Mouse (Mus musculus): Measurements from ENCODE around the gene Gm19668. TPM values are rescaled to one million over a fixed set of nuclear protein-coding genes. Genes with fewer than 3 reads are reported as not detected.
"Not testable (repeated sequence)": the region's sequence is repeated elsewhere in the genome, so short reads cannot be mapped to it uniquely, and the experiment has no call there.

Gm19668 gene
- polyA plus RNA-seq, 1 experiment from 2014 or later: not detected

- H3K4me3 ChIP-seq (ENCODE audit: low read length); H3K36me3 ChIP-seq (ENCODE audit: control insufficient read depth, insufficient read depth, low read length); H3K9me3 ChIP-seq (ENCODE audit: control insufficient read depth, low read length); H3K27me3 ChIP-seq (ENCODE audit: control insufficient read depth, insufficient read depth, low read depth, low read length); H3K27ac ChIP-seq (ENCODE audit: low read length); ATAC-seq (ENCODE audit: low read depth); H3K9ac ChIP-seq (ENCODE audit: low read length); H3K4me2 ChIP-seq (ENCODE audit: low read depth, low read length); H3K4me1 ChIP-seq (replicated peaks; ENCODE audit: control insufficient read depth, insufficient read depth, low read length): not testable (repeated sequence)
- 100% methylated on average over 1 of the region's 3 CpGs for WGBS
Measured at GRCm38 (mm10) chr10:77783396-77783795, 15.5 kb downstream of the Gm19668 start.

DNA sequence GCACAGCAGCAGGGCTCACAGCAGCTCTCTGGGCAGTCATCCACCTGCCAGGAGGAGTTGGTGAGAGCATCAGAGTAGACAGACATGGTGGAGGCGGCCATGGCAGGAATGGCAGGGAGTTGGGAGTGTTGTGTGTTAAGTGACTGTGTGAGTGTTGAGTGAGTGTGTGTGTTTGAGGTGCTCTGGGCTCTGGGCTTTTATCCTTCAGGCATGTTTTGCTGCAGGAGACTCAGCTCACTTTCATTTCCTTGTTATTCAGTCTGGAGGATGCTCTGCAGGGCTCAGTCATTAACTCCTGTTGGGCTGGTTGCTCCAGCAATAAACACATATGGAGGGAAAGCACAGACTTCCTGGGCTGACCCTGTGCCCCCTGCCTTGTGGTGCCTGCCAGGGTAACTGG lies 16.5 kb downstream of the Gm19668 start, which contains the start of gene Gm3250:
TSS of gene Gm3250 (minus strand) at position 101 of the 400 bp plus-strand sequence.
- H3K27ac ChIP-seq (ENCODE audit: low read length); H3K27me3 ChIP-seq (ENCODE audit: control insufficient read depth, insufficient read depth, low read depth, low read length); H3K4me1 ChIP-seq (replicated peaks; ENCODE audit: control insufficient read depth, insufficient read depth, low read length); H3K9me3 ChIP-seq (ENCODE audit: control insufficient read depth, low read length); ATAC-seq (ENCODE audit: low read depth); H3K9ac ChIP-seq (ENCODE audit: low read length); H3K36me3 ChIP-seq (ENCODE audit: control insufficient read depth, insufficient read depth, low read length); H3K4me3 ChIP-seq (ENCODE audit: low read length); H3K4me2 ChIP-seq (ENCODE audit: low read depth, low read length): not testable (repeated sequence)
- 29% methylated on average over 1 of the region's 1 CpGs for WGBS

DNA sequence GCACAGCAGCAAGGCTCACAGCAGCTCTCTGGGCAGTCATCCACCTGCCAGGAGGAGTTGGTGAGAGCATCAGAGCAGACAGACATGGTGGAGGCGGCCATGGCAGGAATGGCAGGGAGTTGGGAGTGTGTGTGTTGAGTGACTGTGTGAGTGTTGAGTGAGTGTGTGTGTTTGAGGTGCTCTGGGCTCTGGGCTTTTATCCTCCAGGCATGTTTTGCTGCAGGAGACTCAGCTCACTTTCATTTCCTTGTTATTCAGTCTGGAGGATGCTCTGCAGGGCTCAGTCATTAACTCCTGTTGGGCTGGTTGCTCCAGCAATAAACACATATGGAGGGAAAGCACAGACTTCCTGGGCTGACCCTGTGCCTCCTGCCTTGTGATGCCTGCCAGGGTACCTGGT lies 22.1 kb downstream of the Gm19668 start, which contains the start of gene Gm7138:
TSS of gene Gm7138 (minus strand) at position 101 of the 400 bp plus-strand sequence.
- H3K36me3 ChIP-seq (ENCODE audit: control insufficient read depth, insufficient read depth, low read length); H3K4me3 ChIP-seq (ENCODE audit: low read length); H3K27ac ChIP-seq (ENCODE audit: low read length); H3K9ac ChIP-seq (ENCODE audit: low read length); H3K4me1 ChIP-seq (replicated peaks; ENCODE audit: control insufficient read depth, insufficient read depth, low read length); ATAC-seq (ENCODE audit: low read depth); H3K9me3 ChIP-seq (ENCODE audit: control insufficient read depth, low read length); H3K27me3 ChIP-seq (ENCODE audit: control insufficient read depth, insufficient read depth, low read depth, low read length); H3K4me2 ChIP-seq (ENCODE audit: low read depth, low read length): not testable (repeated sequence)
- 56% methylated on average over 1 of the region's 1 CpGs for WGBS

DNA sequence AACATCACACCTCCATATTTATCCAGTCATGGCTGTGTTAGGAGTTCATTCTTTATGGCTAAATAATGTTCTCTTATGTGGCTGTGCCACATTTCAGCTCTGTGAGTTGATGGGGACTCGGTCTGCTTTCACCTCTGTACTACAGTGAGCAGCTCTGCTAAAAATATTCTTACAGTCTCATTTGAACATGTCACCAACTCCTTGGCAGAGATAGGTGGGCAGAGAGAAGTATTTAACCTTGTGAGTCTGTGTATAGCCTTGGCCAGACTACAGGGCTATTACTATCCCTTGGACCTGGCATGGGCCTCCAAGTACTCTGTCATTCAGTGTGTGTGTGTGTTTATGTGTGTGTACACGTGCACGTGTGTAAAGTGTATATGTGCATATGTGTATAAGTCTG lies 26.8 kb downstream of the Gm19668 start:
- H3K27ac ChIP-seq (ENCODE audit: low read length); ATAC-seq (ENCODE audit: low read depth); H3K4me3 ChIP-seq (ENCODE audit: low read length); H3K4me2 ChIP-seq (ENCODE audit: low read depth, low read length); H3K9me3 ChIP-seq (ENCODE audit: control insufficient read depth, low read length); H3K9ac ChIP-seq (ENCODE audit: low read length); H3K36me3 ChIP-seq (ENCODE audit: control insufficient read depth, insufficient read depth, low read length); H3K4me1 ChIP-seq (replicated peaks; ENCODE audit: control insufficient read depth, insufficient read depth, low read length); H3K27me3 ChIP-seq (ENCODE audit: control insufficient read depth, insufficient read depth, low read depth, low read length): not testable (repeated sequence)
- WGBS: 60% methylated on average over 1 of the region's 3 CpGs

DNA sequence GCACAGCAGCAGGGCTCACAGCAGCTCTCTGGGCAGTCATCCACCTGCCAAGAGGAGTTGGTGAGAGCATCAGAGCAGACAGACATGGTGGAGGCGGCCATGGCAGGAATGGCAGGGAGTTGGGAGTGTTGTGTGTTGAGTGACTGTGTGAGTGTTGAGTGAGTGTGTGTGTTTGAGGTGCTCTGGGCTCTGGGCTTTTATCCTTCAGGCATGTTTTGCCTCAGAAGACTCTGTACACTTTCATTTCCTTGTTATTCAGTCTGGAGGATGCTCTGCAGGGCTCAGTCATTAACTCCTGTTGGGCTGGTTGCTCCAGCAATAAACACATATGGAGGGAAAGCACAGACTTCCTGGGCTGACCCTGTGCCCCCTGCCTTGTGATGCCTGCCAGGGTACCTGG lies 27.7 kb downstream of the Gm19668 start, which contains the start of gene Gm3238:
TSS of gene Gm3238 (minus strand) at position 101 of the 400 bp plus-strand sequence.
- H3K27me3 ChIP-seq (ENCODE audit: control insufficient read depth, insufficient read depth, low read depth, low read length); H3K9me3 ChIP-seq (ENCODE audit: control insufficient read depth, low read length); ATAC-seq (ENCODE audit: low read depth); H3K4me2 ChIP-seq (ENCODE audit: low read depth, low read length); H3K27ac ChIP-seq (ENCODE audit: low read length); H3K4me3 ChIP-seq (ENCODE audit: low read length); H3K4me1 ChIP-seq (replicated peaks; ENCODE audit: control insufficient read depth, insufficient read depth, low read length); H3K36me3 ChIP-seq (ENCODE audit: control insufficient read depth, insufficient read depth, low read length); H3K9ac ChIP-seq (ENCODE audit: low read length): not testable (repeated sequence)
- no CpG with 5 or more reads among the region's 1 CpGs for WGBS

- ATAC-seq (ENCODE audit: low read depth): no peak
- Histone ChIP-seq H3K9me3 (ENCODE audit: control insufficient read depth, low read length) (no peaks in the 10 kb centered on the region), H3K4me2 (ENCODE audit: low read depth, low read length) (no peak overlapping the region), H3K4me3 (ENCODE audit: low read length) (no peak overlapping the region), H3K4me1 (replicated peaks; ENCODE audit: control insufficient read depth, insufficient read depth, low read length) (no peaks in the 10 kb centered on the region), H3K27ac (ENCODE audit: low read length) (no peak overlapping the region), H3K27me3 (ENCODE audit: control insufficient read depth, insufficient read depth, low read depth, low read length) (no peaks in the 10 kb centered on the region), H3K36me3 (ENCODE audit: control insufficient read depth, insufficient read depth, low read length) (no peaks in the 10 kb centered on the region), H3K9ac (ENCODE audit: low read length) (no peak overlapping the region)
- 86% methylated on average over 1 of the region's 1 CpGs for WGBS
Measured at GRCm38 (mm10) chr10:77769727-77770126, 29.2 kb downstream of the Gm19668 start.

DNA sequence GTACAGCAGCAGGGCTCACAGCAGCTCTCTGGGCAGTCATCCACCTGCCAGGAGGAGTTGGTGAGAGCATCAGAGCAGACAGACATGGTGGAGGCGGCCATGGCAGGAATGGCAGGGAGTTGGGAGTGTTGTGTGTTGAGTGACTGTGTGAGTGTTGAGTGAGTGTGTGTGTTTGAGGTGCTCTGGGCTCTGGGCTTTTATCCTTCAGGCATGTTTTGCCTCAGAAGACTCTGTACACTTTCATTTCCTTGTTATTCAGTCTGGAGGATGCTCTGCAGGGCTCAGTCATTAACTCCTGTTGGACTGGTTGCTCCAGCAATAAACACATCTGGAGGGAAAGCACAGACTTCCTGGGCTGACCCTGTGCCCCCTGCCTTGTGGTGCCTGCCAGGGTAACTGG lies 39.4 kb downstream of the Gm19668 start, which contains the start of gene Gm3233:
TSS of gene Gm3233 (minus strand) at position 101 of the 400 bp plus-strand sequence.
- not testable (repeated sequence) for H3K4me2 ChIP-seq (ENCODE audit: low read depth, low read length); H3K9ac ChIP-seq (ENCODE audit: low read length); ATAC-seq (ENCODE audit: low read depth); H3K36me3 ChIP-seq (ENCODE audit: control insufficient read depth, insufficient read depth, low read length); H3K27ac ChIP-seq (ENCODE audit: low read length); H3K27me3 ChIP-seq (ENCODE audit: control insufficient read depth, insufficient read depth, low read depth, low read length); H3K4me1 ChIP-seq (replicated peaks; ENCODE audit: control insufficient read depth, insufficient read depth, low read length); H3K9me3 ChIP-seq (ENCODE audit: control insufficient read depth, low read length); H3K4me3 ChIP-seq (ENCODE audit: low read length)
- no CpG with 5 or more reads among the region's 1 CpGs for WGBS

DNA sequence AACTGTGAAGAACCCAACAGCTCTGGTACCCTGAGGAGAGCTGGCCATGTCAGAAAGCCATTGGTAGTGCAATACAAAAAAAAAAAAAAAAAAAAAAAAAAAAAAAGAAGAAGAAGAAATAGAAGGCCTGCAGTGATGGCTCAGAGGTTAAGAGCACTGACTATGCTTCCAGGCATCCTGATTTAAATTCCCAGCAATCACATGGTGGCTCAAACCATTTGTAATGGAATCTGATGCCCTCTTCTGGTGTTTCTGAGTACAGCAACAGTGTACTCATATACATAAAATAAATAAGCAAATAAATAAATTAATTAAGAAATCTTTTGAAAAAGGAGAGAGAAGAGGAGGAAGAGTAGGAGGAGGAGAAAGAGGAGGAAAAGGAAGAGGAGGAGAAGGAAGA lies 45.5 kb downstream of the Gm19668 start:
- Histone ChIP-seq H3K4me3 (ENCODE audit: low read length) (no peak overlapping the region), H3K9me3 (ENCODE audit: control insufficient read depth, low read length) (no peaks in the 10 kb centered on the region), H3K27me3 (ENCODE audit: control insufficient read depth, insufficient read depth, low read depth, low read length) (no peaks in the 10 kb centered on the region), H3K27ac (ENCODE audit: low read length) (no peak overlapping the region), H3K9ac (ENCODE audit: low read length) (no peak overlapping the region), H3K4me1 (replicated peaks; ENCODE audit: control insufficient read depth, insufficient read depth, low read length) (no peaks in the 10 kb centered on the region), H3K4me2 (ENCODE audit: low read depth, low read length) (no peak overlapping the region), H3K36me3 (ENCODE audit: control insufficient read depth, insufficient read depth, low read length) (no peaks in the 10 kb centered on the region)
- ATAC-seq (ENCODE audit: low read depth): no peak

DNA sequence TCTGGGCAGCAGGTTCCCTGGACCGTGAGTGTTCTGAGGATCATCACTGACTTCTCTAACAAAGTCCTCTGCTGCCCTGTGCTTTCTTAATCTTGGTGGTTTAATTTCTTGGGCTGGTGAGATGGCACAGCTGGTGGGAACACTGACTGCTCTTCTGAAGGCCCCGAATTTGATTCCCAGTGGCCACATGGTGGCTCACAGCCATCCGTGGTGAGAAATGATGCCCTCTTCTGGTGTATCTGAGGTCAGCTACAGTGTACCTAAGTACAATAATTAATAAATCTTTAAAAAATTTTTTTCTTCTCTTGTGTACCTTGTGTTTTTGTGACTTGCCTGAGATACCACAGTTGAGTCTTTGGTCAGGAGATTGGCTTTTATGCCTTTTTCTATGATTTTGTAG lies 46.6 kb downstream of the Gm19668 start:
- not testable (repeated sequence) for H3K4me3 ChIP-seq (ENCODE audit: low read length); H3K27ac ChIP-seq (ENCODE audit: low read length); H3K27me3 ChIP-seq (ENCODE audit: control insufficient read depth, insufficient read depth, low read depth, low read length); H3K36me3 ChIP-seq (ENCODE audit: control insufficient read depth, insufficient read depth, low read length); ATAC-seq (ENCODE audit: low read depth); H3K9me3 ChIP-seq (ENCODE audit: control insufficient read depth, low read length); H3K4me1 ChIP-seq (replicated peaks; ENCODE audit: control insufficient read depth, insufficient read depth, low read length); H3K4me2 ChIP-seq (ENCODE audit: low read depth, low read length); H3K9ac ChIP-seq (ENCODE audit: low read length)
- WGBS: 49% methylated on average over 3 of the region's 3 CpGs

DNA sequence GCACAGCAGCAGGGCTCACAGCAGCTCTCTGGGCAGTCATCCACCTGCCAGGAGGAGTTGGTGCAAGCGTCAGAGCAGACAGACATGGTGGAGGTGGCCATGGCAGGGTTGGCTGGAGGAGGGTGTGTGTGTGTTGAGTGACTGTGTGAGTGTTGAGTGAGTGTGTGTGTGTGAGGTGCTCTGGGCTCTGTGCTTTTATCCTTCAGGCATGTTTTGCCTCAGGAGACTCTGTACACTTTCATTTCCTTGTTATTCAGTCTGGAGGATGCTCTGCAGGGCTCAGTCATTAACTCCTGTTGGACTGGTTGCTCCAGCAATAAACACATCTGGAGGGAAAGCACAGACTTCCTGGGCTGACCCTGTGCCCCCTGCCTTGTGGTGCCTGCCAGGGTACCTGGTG lies 47.7 kb downstream of the Gm19668 start, which contains the start of gene Gm9736:
TSS of gene Gm9736 (minus strand) at position 101 of the 400 bp plus-strand sequence.
- not testable (repeated sequence) for H3K4me2 ChIP-seq (ENCODE audit: low read depth, low read length); H3K27ac ChIP-seq (ENCODE audit: low read length); H3K4me3 ChIP-seq (ENCODE audit: low read length); ATAC-seq (ENCODE audit: low read depth); H3K9me3 ChIP-seq (ENCODE audit: control insufficient read depth, low read length); H3K9ac ChIP-seq (ENCODE audit: low read length); H3K27me3 ChIP-seq (ENCODE audit: control insufficient read depth, insufficient read depth, low read depth, low read length); H3K36me3 ChIP-seq (ENCODE audit: control insufficient read depth, insufficient read depth, low read length); H3K4me1 ChIP-seq (replicated peaks; ENCODE audit: control insufficient read depth, insufficient read depth, low read length)
- 33% methylated on average over 1 of the region's 1 CpGs for WGBS

Data from lung, embryonic 16.5 days (tissue).